Comparison of ENCODE assay signal across 10 mouse cellular contexts in genomic region chr7:121899940-121900339, GRCm38 (mm10). TPM values are rescaled to one million over a fixed set of nuclear protein-coding genes. Genes with fewer than 3 reads are reported as not detected.
A peak's percentile ranks its signal among the peaks of the same experiment; 100 is the strongest.
DNase-seq lines count a peak whose midpoint lies in the region; ATAC-seq lines count a peak whose summit lies in the region.
"Had no signal": no experiment of that assay in that cellular context is flagged by ENCODE, and none has a peak within 500 bp of the region (broad histone marks: within the 10 kb centered on the region; RNA-seq: fewer than 3 reads in every experiment).

No protein-coding gene starts in this region.

- no peaks in the 10 kb centered on the region for H3K36me3 ChIP-seq in heart, embryonic 16.5 days (ENCODE audit: control insufficient read depth, insufficient read depth)
- H3K36me3 ChIP-seq in embryonic facial prominence, embryonic 11.5 days (replicated peaks; ENCODE audit: control insufficient read depth, insufficient read depth, low read depth, low read length), result no peaks in the 10 kb centered on the region
- H3K36me3 ChIP-seq in hindbrain, embryonic 12.5 days, result no peaks in the 10 kb centered on the region
- H3K36me3 ChIP-seq in midbrain, embryonic 16.5 days (ENCODE audit: control insufficient read depth, insufficient read depth, low read length), result no peaks in the 10 kb centered on the region
- H3K36me3 ChIP-seq: liver, embryonic 15.5 days had no signal

- H3K4me2 ChIP-seq in heart, embryonic 16.5 days (ENCODE audit: low read depth, low read length), result peak overlapping the region; percentile 40
- no peak overlapping the region for H3K4me2 ChIP-seq in embryonic facial prominence, embryonic 11.5 days (ENCODE audit: low read depth, low read length)
- H3K4me2 ChIP-seq in hindbrain, embryonic 12.5 days (replicated peaks), result peak overlapping the region; percentile 34
- peak overlapping the region; percentile 35 for H3K4me2 ChIP-seq in midbrain, embryonic 16.5 days (ENCODE audit: low read length)
- H3K4me2 ChIP-seq: liver, embryonic 15.5 days had no signal

- intact Hi-C loops in left cerebral cortex, postnatal 4 days (cut with DNase I), result no loop called here

- H3K9me3 ChIP-seq in heart, embryonic 16.5 days (replicated peaks; ENCODE audit: control insufficient read depth, low read length), result no peaks in the 10 kb centered on the region
- H3K9me3 ChIP-seq in embryonic facial prominence, embryonic 11.5 days (replicated peaks; ENCODE audit: control insufficient read depth, low read length), result no peaks in the 10 kb centered on the region
- H3K9me3 ChIP-seq in hindbrain, embryonic 12.5 days (replicated peaks), result no peaks in the 10 kb centered on the region
- no peaks in the 10 kb centered on the region for H3K9me3 ChIP-seq in midbrain, embryonic 16.5 days (replicated peaks; ENCODE audit: control insufficient read depth, low read length, poor library complexity, severe bottlenecking)
- H3K9me3 ChIP-seq: liver, embryonic 15.5 days had no signal

- no peak for DNase-seq in heart, adult 9 months (ENCODE audit: low spot score in 2 of 2)
- DNase-seq in embryonic facial prominence, embryonic 11.5 days (ENCODE audit: low spot score), result peak; percentile 59
- no peak for DNase-seq in left cerebral cortex, postnatal 4 days
- no peak for DNase-seq in B cell, adult 2 months
- DNase-seq in heart, adult 8-10 months (ENCODE audit: low spot score), result no peak

- 13% methylated on average over 7 of the region's 7 CpGs for WGBS in heart, embryonic 16.5 days
- WGBS in embryonic facial prominence, embryonic 11.5 days, result 8% methylated on average over 7 of the region's 7 CpGs
- 5% methylated on average over 7 of the region's 7 CpGs for WGBS in hindbrain, embryonic 12.5 days
- 13% methylated on average over 7 of the region's 7 CpGs for WGBS in midbrain, embryonic 16.5 days

- no peak overlapping the region for H3K27ac ChIP-seq in heart, embryonic 16.5 days (ENCODE audit: low read length)
- no peak overlapping the region for H3K27ac ChIP-seq in embryonic facial prominence, embryonic 11.5 days (replicated peaks; ENCODE audit: low read depth, low read length)
- H3K27ac ChIP-seq in hindbrain, embryonic 12.5 days, result no peak overlapping the region
- H3K27ac ChIP-seq in midbrain, embryonic 16.5 days (ENCODE audit: low read length), result no peak overlapping the region
- H3K27ac ChIP-seq: liver, embryonic 15.5 days had no signal

- no peak overlapping the region for H3K4me3 ChIP-seq in heart, embryonic 16.5 days (ENCODE audit: low read length)
- H3K4me3 ChIP-seq in embryonic facial prominence, embryonic 11.5 days (ENCODE audit: low read depth, low read length), result no peak overlapping the region
- H3K4me3 ChIP-seq in hindbrain, embryonic 12.5 days, result no peak overlapping the region
- H3K4me3 ChIP-seq in midbrain, embryonic 16.5 days (ENCODE audit: low read depth, low read length), result no peak overlapping the region
- H3K4me3 ChIP-seq: liver, embryonic 15.5 days had no signal

- peaks cover 14% of the 10 kb centered on the region for H3K4me1 ChIP-seq in heart, embryonic 16.5 days (ENCODE audit: control insufficient read depth, insufficient read depth, low read length)
- no peaks in the 10 kb centered on the region for H3K4me1 ChIP-seq in embryonic facial prominence, embryonic 11.5 days (ENCODE audit: control insufficient read depth, insufficient read depth, low read length)
- peaks cover 5% of the 10 kb centered on the region; the same call in 1 of the 2 replicates for H3K4me1 ChIP-seq in hindbrain, embryonic 12.5 days
- H3K4me1 ChIP-seq in midbrain, embryonic 16.5 days (ENCODE audit: control insufficient read depth, insufficient read depth, low read length), result no peaks in the 10 kb centered on the region
- H3K4me1 ChIP-seq: liver, embryonic 15.5 days had no signal

- H3K9ac ChIP-seq in heart, embryonic 16.5 days (ENCODE audit: low read length), result no peak overlapping the region
- H3K9ac ChIP-seq in embryonic facial prominence, embryonic 11.5 days (replicated peaks; ENCODE audit: low read length), result no peak overlapping the region; the same call in 1 of the 2 replicates
- no peak overlapping the region for H3K9ac ChIP-seq in hindbrain, embryonic 12.5 days
- no peak overlapping the region for H3K9ac ChIP-seq in midbrain, embryonic 16.5 days (ENCODE audit: low read depth, low read length)
- H3K9ac ChIP-seq: liver, embryonic 15.5 days had no signal

- peaks cover 5% of the 10 kb centered on the region for H3K27me3 ChIP-seq in heart, embryonic 16.5 days (ENCODE audit: control insufficient read depth, insufficient read depth, low read length)
- no peaks in the 10 kb centered on the region for H3K27me3 ChIP-seq in embryonic facial prominence, embryonic 11.5 days (ENCODE audit: control insufficient read depth, insufficient read depth, low read length)
- 0 out of 2 replicates have a peak, but pooled peaks cover 2% of the 10 kb centered on the region for H3K27me3 ChIP-seq in hindbrain, embryonic 12.5 days
- no peaks in the 10 kb centered on the region for H3K27me3 ChIP-seq in midbrain, embryonic 16.5 days (ENCODE audit: control insufficient read depth, insufficient read depth, low read depth, low read length)

- ATAC-seq in heart, embryonic 16.5 days (replicated peaks; ENCODE audit: extremely low read depth, insufficient read depth, low FRiP score), result no peak
- ATAC-seq in embryonic facial prominence, embryonic 11.5 days (replicated peaks; ENCODE audit: insufficient number of reproducible peaks, low FRiP score, low TSS enrichment, low read depth), result peak; percentile 31; the same call in 1 of the 2 replicates
- no peak for ATAC-seq in hindbrain, embryonic 12.5 days (ENCODE audit: low FRiP score)
- no peak for ATAC-seq in midbrain, embryonic 16.5 days

RNA-seq across cellular contexts. Expression of gene Scnn1b, which starts 35.1 kb away (rescaled TPM):
- polyA plus RNA-seq in heart, embryonic 16.5 days (2015; fragmentation: Nextera tagmentation; extraction: Ambion mirVana), result 0.49 and 0.70 TPM in 2 replicates
- polyA plus RNA-seq in embryonic facial prominence, embryonic 11.5 days (2014; fragmentation: Nextera tagmentation; extraction: Ambion mirVana), result 0.24 and 0.38 TPM in 2 replicates
- 0.14 and 0.21 TPM in 2 replicates for polyA plus RNA-seq in hindbrain, embryonic 12.5 days (2016; fragmentation: Nextera tagmentation; extraction: Ambion mirVana)
- 0.07 and 0.49 TPM in 2 replicates for polyA plus RNA-seq in midbrain, embryonic 16.5 days (2015; fragmentation: Nextera tagmentation; extraction: Ambion mirVana)
- under 1 TPM in 1 of 2 experiments, not detected in 1; 0.22 TPM for total RNA-seq in left cerebral cortex, postnatal 4 days (2021)
- not detected for total RNA-seq in heart, adult 8-10 months (2022)
- polyA plus RNA-seq: large intestine, adult 2 months; liver, embryonic 15.5 days had no signal
